Mouse (Mus musculus): ENCODE results near the gene Catsperd. TPM values are rescaled to one million over a fixed set of nuclear protein-coding genes. Genes with fewer than 3 reads are reported as not detected.
"Not testable (repeated sequence)": the region's sequence is repeated elsewhere in the genome, so short reads cannot be mapped to it uniquely, and the experiment has no call there.

Gene Catsperd
- total RNA-seq, 2 experiments from 2014 or later: 0.84 TPM

DNA sequence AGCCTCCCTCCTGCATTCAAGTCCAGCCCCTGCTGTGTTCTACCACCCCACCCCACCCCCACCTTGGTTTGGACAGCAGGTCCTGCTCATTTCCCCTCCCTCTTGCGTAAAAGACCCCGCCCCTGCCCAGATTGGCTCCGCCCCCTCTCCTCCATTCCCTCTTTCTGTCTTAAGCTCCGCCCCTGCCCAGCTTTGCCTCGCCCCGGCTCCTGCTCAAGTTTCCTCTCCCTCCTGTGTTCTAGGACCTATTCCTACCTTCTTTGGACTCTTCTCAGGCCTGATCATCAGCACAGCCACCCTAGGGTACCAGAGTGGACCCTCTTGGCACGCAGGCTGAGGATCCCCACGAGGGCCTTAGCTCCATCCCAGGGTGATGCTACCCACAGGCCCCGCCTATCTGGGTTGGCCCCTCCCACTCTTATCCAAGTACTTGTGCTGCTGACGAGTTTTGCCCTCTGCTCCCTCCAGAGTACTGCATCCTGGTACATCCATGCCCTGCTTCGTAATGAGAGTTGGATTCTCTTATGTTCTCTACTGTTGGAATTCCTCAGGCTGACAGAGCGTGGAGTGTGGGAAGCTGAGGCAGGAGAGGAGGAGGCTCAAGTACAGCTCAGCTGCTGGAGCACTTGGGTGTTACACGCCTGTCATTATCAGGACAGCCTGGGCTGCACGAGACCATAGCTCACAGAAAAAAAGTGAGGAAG is 15.9 kb upstream of the Catsperd start:
- DNase-seq (ENCODE audit: low spot score in 2 of 2): no peak

DNA sequence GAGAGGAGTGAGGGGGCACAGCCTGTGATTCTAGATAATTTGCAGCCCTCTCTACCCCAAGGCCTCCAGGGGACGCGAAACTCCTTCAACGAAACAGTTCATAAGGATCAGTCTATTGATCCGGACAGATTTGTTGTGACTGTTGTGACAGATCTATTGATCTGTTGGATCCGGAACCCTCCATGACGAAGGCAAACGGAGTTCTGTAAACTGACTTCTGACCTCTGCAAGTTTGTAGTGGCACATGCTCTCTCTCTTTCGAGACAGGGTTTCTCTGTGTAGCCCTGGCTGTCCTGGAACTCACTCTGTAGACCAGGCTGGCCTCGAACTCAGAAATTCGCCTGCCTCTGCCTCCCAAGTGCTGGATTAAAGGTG is 15.4 kb upstream of the Catsperd start:
- not testable (repeated sequence) for DNase-seq (ENCODE audit: low spot score in 2 of 2)

DNA sequence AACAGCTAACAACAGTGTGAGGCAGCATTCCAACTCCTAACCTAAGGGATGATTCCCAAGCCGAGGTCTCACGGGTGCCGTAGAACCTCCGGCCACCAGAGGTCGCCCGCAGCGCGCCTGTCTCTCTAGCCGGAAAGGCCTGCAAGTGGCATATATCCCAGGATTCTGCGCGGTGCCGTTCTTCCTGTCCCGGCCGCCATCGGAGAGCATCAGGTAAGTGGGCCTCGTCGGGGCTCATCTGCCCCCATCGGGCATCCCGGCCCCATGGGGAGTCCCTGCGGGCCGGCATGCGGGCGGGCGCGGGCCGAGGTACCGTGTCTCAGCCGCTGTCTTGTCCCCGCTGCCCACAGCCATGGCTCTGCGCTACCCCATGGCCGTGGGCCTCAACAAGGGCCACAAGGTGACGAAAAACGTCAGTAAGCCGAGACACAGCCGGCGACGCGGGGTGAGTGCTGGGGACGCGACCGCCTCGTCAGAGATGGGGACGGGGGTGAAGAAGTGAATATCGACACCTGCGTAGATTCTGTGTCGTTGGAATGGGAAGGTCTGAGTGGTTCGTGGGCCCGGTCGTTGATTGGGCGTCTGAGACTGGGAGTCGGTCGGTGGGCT is 14.6 kb upstream of the Catsperd start, which contains the start of gene Rpl36:
Gene Rpl36 (plus strand): TSS at position 181 of the 609 bp plus-strand sequence.
- peak; percentile 97 to 98 for DNase-seq (ENCODE audit: low spot score in 2 of 2)

DNA sequence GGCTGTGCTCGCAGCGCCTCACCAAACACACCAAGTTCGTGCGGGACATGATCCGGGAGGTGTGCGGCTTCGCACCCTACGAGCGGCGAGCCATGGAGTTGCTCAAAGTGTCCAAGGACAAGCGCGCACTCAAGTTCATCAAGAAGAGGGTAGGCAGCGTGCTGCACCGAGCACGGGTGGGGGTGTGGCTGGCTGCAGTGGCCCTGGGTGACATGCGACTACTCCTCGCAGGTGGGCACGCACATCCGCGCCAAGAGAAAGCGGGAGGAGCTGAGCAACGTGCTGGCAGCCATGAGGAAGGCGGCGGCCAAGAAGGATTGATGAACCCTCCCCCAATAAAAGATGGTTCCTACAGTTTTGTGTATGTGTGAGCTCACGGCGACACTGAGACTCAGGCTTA is 14.1 kb upstream of the Catsperd start:
- DNase-seq (ENCODE audit: low spot score in 2 of 2): peak in 1 of 2 experiments; percentile 34

DNA sequence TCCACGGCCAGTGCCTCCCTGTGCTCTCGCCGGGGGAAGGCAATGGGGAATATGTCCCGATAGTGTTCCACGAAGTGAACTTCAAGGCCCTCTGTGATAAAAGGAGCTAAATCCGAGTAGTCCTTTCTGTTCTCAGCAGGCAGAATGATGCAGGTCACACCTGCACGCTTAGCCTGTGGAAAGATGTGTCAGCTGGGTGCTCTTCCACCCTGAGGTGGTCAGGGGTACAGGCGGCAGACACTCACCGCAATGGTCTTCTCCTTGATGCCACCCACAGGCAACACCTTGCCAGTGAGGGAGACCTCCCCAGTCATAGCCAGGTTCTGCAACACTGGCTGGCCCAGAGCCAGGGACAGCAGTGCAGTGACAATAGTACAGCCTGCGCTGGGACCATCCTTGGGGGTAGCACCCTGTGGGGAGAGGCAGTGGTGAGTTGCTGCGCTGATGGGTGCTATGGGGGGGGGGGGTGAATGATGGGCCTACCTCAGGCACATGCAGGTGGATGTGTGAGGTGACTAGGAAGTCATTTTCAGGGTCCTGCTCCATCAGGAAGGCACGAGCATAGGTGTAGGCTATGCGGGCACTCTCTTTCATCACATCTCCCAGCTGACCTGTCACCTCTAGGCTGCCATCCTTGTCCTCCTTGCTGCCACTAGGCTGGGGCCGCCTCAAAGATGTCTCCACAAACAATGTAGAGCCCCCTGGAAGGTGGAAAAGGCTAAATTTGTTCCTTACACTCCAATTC is 13.4 kb upstream of the Catsperd start:
- no peak for DNase-seq (ENCODE audit: low spot score in 2 of 2)

DNA sequence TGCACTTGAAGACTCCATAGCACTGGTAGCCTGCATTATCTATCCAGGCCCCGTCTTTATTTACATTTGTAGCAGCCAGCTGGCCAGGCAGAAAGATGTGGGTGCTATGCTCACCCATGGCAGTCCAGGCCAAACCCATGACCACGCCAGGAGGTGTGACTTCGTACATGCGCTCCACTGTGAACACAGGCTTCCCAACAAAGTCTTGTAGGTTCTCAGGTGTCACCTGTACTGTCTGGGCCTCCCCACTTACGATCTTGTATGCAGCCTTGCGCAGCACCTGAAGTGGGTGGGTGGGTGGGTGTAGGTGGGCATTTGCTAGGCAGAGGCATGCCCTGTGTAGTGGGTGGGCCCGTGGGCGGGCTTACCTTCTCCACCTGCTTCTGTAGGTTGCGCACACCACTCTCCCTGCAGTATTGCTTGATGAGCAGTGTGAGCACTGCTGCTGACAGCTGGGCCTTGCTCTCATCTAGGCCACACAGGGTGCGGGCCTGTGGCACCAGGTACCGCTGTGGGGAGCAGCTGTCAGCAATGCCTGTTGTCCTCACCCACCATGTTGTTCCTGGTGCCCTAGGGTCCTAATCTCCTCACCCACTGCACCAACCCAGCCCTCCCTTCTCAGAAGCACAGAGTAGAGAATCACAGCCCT is 12.7 kb upstream of the Catsperd start:
- no peak for DNase-seq (ENCODE audit: low spot score in 2 of 2)

DNA sequence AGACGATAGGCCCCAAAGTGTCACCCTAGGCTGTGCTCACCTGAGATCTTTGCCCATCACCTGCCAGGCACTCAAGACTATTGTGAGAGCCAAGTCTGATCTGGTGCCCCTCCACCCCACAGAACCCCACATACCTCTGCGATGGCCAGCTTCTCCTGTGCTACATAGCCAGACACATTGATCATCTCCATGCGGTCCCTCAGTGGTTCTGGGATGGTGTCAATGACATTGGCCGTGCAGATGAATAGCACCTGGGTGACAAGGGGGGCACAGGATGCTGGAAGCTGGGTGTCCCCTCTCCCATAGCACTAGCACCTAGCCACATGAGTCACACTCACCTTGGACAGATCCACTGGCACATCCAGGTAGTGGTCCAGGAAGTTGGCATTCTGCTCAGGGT is 12.2 kb upstream of the Catsperd start:
- no peak for DNase-seq (ENCODE audit: low spot score in 2 of 2)

DNA sequence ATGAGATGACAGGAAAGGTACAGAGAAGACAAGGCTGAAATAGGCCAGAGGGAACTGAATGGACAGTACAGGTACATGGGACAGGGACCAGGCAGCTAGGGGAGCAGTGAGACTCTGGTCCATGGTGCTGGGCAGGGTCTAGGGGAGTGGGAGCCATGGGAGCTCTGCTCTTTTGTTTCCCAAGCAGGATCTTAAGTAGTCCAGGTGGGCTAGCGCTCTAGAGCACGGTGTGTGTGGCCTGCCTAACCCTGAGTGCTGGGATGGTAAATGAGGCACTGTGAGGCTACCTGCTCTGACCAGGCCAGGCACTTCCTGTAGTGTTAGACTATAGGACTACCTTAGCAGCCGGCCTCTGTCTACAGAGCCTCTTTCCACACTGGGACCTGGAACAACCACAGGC is 11.2 kb upstream of the Catsperd start:
- DNase-seq (ENCODE audit: low spot score in 2 of 2): no peak

DNA sequence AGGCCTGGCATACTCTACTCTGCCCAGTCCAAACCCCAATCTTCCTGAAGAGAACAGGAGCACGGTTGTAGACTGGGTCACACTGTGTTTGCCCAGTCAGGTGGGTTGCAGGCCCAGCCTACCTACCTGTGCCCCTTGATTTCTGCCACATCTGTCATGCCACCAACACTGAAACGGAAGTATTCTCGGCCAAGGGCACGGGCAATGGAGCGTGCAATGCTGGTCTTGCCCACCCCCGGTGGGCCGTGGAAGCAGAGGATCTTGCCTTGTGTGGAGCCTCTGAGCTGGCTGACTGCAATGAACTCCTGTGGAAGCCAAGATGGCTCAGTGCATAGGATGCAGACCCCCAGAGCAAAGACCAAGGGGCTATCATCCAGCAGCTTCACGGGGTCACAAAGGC is 10.3 kb upstream of the Catsperd start:
- no peak for DNase-seq (ENCODE audit: low spot score in 2 of 2)

DNA sequence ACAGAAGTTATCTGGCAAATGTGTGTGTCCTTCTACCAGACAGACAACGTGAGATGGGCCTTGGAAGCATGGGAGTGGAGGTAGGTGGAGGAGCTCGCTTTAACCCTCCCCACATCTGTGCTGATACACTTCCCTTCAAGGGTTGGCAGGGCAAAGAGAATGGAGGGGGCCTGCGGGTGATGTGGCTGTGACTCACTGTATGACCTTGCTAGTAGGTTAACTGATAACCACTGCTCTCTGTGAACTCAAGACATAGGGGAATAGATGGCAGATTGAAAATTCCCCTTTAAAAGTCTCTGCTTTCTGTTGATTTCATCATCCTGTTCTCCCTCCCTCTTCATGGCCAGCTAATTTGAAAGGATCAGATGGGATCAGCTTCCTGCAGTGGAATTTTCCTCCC is 2.4 kb upstream of the Catsperd start:
- no peak for DNase-seq (ENCODE audit: low spot score in 2 of 2)

DNA sequence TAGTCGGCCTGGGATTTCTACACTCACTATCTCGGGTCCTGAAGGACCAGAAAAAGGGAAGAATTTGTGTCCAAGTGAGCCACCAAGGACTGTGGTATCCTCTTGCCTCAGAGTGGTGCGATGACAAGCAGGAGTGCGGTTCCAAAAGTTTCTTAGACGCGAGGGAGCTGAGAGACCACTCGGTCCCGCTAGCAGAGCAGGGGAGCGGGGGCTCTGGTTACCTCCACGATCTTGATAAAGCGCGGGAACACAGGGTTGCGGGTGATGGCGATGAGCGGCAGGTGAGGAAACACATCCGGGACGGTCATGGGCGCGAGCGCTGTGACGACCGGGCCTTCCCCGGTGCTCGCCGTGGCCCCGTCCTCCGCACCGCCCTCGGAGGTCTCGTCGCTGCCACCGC is 1.7 kb upstream of the Catsperd start:
- no peak for DNase-seq (ENCODE audit: low spot score in 2 of 2)

DNA sequence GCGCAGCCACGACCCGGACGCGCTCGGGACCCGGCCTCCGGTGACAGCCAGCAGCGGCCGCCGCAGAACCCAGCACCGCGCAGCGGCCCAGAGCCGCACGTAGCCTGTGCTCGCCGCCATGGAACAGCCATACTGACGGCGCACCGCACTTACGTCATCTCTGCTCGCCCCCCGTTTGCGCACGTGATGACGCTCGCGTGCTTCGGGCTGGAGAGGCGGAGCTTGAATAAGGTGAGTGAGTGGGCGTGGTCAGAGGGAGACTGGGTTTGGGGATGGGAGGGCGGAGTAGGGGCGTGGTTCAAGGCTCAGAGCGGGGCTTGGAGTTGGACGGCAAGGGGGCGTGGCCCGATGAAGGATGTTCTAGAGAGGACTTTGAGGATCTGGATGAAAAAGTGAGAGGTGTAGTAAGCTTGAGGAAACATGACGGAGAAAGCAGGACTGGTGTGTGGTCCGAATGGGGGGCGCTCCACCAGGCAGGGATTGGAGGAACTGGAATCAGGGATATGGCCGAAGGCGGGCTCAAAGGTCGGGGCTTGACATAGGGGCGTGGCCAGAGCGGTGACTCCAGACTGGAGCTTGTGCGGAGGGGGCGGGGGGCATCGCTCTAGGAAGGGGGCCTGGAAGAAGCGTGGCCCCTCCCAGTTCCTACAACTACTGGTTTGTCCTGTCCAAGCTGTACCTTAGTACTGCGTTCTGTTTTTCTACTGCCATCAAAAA is 1.0 kb upstream of the Catsperd start, which contains the start of gene Lonp1:
Gene Lonp1 (minus strand): TSS at position 134 of the 717 bp plus-strand sequence.
- peak; percentile 96 to 97 for DNase-seq (ENCODE audit: low spot score in 2 of 2)

DNA sequence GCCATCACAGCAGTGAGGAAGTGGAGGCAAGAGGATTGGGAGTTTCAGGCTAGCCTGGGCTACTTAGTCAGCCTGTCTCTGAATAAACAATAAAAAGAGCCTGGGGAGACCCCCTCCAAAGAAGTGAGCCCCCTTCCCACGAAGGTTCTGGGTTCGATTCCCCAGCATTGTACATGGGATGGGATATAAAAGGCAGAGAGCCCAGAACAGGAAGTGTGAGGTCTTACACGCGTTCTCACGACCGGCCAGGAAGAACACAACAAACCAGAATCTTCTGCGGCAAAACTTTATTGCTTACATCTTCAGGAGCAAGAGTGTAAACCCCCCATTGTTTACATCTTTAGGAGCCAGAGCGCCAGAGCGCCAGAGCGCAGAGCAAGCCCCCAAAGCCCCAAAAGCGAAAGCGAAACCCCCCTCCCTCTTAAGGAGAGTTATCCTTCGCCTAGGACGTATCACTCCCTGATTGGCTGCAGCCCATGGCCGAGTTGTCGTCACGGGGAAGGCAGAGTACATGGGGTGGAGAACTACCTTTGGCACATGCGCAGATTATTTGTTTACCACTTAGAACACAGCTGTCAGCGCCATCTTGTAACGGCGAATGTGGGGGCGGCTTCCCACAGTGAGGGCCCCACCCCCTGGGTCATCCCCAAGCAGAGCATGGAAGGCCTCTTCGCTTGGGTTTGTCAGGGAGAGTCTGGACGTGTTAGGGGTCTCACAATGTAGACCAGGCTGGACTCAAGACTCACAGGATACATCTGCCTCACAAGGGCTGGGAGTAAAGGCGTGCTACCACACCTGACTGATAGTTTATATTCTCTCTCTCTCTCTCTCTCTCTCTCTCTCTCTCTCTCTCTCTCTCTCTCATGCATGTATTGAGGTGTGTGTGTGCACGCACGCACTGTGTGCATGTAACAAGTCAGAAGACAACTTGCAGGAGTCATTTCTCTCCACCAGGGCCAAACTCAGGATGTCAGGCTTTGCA is 2.1 kb downstream of the Catsperd start:
- DNase-seq (ENCODE audit: low spot score in 2 of 2): not testable (repeated sequence)

DNA sequence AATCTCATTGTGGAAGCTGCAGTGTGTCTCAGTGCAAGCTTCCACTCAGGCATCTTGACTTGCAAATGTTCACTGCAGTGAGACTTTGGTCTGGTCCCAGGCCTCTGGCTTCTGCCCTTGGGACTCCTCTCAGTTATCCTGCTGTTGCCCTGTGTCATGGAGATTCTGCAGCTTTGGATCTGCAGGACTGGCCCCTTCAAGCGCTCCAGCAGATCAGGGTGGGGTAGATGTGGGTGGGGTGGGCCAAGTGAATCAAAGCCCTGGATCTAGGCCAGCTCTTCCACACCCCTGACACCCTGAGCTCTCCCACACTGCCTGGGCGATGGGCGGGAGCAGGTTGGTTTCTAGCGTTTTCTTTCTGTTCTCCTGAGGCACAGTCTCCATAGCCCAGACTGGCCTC is 3.9 kb downstream of the Catsperd start:
- no peak for DNase-seq (ENCODE audit: low spot score in 2 of 2)

DNA sequence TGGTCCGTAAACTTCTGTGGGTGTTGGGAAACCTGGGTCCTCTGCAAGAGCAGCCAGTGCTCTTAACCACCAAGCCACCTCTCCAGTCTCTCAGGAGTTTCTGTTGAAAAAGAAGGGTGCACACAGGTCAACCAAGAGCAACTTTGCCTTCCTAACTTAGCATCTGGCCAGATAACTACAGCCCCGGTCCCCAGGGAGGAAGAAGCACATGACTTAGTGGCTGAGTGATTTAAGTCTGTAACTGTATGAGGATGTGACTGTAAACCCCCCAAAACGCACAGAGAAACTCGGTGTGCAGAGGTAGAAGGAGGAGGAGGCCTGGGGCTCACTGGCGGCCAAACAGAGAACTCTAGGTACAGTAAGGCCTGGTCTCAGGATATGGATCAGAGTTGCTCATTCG is 6.1 kb downstream of the Catsperd start:
- no peak for DNase-seq (ENCODE audit: low spot score in 2 of 2)

DNA sequence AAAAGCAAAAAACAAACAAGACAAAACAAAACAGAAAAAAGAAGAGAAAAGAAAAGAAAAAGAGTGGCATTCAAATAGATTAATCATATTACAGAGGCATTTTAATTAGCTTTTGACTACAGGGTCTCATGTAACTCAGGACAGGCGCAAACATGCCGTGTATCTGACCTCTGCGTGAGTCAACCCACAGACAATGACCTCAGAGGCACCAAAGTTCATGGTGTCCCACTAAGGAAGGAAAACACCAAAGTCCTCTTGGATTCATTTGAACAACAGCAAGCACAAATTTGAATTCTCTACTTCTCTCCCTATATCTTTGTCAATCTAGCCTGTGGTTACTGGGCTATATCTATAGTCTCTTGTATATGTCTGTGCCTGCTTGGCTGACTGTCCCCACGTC is 15.3 kb downstream of the Catsperd start:
- DNase-seq (ENCODE audit: low spot score in 2 of 2): no peak

DNA sequence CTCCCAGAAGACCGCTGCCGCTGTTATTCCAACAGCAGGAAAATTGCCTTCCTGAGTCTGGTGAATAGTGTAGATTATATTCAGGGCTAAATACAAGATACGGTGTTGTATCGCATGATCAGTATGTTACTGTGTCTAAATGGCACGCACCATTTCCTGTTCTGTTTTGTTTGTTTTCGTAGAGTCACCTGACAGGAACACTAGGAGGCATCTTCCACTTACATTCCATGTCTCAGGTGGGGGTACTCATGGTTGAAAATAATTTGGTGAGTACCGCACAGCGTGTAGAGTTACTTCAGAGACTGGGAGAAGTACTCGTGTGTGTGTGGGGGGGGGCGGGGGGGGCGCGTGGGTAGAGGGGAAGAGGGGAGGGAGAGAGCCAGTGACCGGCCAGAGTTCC is 19.6 kb downstream of the Catsperd start:
- no peak for DNase-seq (ENCODE audit: low spot score in 2 of 2)

DNA sequence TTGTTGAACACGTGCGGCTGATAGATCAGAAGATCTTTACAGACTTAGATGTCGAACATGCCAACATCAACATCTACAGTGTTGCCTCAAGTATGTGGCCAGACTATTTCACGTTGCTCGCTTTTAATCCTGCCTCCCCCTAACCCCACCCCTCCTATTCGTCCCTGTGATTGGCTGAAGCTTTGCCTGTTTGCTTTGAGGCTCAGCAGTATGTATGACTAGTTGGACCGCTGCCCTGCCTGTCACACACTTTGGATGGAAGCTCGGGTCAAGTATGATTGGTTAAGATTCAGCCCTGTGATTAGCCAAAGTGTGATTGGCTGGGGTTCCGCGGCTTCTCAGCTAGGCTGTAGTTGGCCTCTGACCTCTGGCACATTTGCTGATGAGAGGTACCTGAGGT is 23.9 kb downstream of the Catsperd start:
- DNase-seq (ENCODE audit: low spot score in 2 of 2): no peak

DNA sequence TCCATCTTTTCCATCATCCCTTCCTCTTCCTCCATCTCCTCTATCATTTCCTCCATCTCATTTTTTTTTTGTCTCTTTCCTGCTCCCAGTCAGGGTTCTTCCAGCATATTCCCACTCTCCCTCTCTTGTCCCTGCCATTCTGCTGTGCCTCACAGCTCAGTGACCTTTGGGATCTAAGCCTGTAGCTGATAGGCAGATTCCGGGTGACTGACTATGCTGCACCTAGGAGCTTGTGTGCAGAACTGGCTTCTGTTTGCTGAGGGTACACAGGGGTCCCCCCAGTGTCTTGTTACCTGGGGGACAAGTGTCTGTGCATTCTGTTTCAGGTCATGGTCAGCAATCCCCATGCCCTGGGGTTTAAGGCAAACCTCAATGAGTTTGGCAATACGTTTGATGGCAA is 26.8 kb downstream of the Catsperd start:
- DNase-seq (ENCODE audit: low spot score in 2 of 2): no peak

DNA sequence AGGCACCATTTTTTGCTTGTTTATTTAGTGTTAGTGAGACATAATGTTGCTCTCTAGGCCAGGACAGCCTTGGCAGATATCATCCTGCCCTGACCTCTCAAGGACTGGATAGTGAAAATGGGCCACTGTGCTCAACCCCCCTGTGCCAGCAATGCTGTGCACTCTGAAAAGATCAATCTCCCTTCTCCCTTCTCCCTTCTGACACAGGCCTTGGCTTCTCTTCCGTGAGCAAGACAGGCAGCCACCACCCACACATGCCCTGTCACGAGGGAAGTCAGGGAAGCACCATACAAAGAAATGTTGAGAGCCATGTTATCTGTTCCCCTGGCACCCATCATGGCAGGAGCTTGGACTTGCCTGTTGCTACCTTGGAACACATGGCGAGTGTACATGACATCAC is 27.4 kb downstream of the Catsperd start:
- no peak for DNase-seq (ENCODE audit: low spot score in 2 of 2)
